Mouse (Mus musculus): ENCODE measurements around the gene Cnbd2. TPM values are rescaled to one million over a fixed set of nuclear protein-coding genes. Genes with fewer than 3 reads are reported as not detected.
A peak's percentile ranks its signal among the peaks of the same experiment; 100 is the strongest.
"Not testable (repeated sequence)": the region's sequence is repeated elsewhere in the genome, so short reads cannot be mapped to it uniquely, and the experiment has no call there.

Cnbd2 gene
- polyA plus RNA-seq, 1 experiment from 2014 or later, result 2.9 TPM

DNA sequence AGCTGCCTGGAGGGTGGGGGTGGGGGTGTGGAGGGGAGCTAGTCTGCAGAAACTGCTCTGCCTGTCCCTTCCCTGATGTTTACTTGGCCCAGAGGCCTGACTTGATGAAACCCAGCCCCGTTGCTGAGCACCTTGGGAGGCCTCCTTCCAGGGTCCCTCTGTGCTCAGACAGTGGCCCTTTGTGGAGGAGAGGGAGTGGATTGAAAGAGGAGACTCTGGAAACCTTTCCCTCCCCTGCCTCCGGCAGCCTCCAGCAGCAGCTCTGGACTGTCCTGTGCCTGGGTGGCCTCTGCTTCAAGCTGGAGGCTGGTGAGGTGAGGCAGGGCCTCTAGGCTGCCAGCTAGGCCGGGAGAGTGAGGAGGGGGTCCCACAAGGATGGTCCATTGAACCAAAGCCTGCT, 94.9 kb downstream of the Cnbd2 start:
- no peak for ATAC-seq (replicated peaks; ENCODE audit: low FRiP score)
- DNase-seq (ENCODE audit: low spot score), result no peak
- H3K4me1 ChIP-seq (replicated peaks; ENCODE audit: control insufficient read depth, insufficient read depth, low read length), result peaks cover 4% of the 10 kb centered on the region
- H3K27me3 ChIP-seq (replicated peaks; ENCODE audit: control insufficient read depth, insufficient read depth, low read length), result peaks cover 5% of the 10 kb centered on the region; the same call in 1 of the 2 replicates
- H3K9ac ChIP-seq (ENCODE audit: low read depth, low read length), result no peak overlapping the region
- H3K9me3 ChIP-seq (ENCODE audit: control insufficient read depth, low read length), result no peaks in the 10 kb centered on the region
- H3K4me2 ChIP-seq, result no peak overlapping the region
- H3K27ac ChIP-seq (ENCODE audit: low read depth, low read length), result no peak overlapping the region
- 26% methylated on average over 3 of the region's 3 CpGs for WGBS
- H3K36me3 ChIP-seq (ENCODE audit: control insufficient read depth, insufficient read depth, low read length), result no peaks in the 10 kb centered on the region
- no peak overlapping the region for H3K4me3 ChIP-seq (ENCODE audit: low read depth, low read length)

DNA sequence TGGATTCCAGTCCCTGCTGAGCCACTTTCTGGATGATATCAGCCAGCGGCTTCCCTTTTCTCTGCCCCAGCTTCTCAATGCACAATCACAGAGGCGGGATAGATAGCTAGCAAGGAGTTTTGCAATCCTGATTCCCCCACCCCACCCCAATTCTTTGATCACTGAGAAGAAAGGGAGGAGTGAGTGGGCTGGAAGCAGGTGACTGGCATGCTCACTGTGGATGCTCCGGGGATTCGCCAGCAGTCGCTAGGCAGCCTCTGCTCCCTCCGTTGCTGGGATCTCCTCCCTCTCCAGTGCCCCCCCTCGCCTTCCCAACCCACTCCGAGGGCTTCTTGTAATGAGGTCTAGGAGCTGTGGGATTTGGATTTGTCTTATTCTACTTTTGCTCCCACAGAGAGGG, 96.1 kb downstream of the Cnbd2 start:
- DNase-seq (ENCODE audit: low spot score), result no peak
- Histone ChIP-seq H3K4me2 (no peak overlapping the region; the same call in 1 of the 2 replicates), H3K4me3 (ENCODE audit: low read depth, low read length) (no peak overlapping the region), H3K36me3 (ENCODE audit: control insufficient read depth, insufficient read depth, low read length) (no peaks in the 10 kb centered on the region), H3K27ac (ENCODE audit: low read depth, low read length) (no peak overlapping the region), H3K4me1 (replicated peaks; ENCODE audit: control insufficient read depth, insufficient read depth, low read length) (peaks cover 4% of the 10 kb centered on the region), H3K27me3 (replicated peaks; ENCODE audit: control insufficient read depth, insufficient read depth, low read length) (peaks cover 5% of the 10 kb centered on the region; the same call in 1 of the 2 replicates), H3K9me3 (ENCODE audit: control insufficient read depth, low read length) (no peaks in the 10 kb centered on the region), H3K9ac (ENCODE audit: low read depth, low read length) (no peak overlapping the region)
- no peak for ATAC-seq (replicated peaks; ENCODE audit: low FRiP score)
- WGBS, result 44% methylated on average over 8 of the region's 8 CpGs

DNA sequence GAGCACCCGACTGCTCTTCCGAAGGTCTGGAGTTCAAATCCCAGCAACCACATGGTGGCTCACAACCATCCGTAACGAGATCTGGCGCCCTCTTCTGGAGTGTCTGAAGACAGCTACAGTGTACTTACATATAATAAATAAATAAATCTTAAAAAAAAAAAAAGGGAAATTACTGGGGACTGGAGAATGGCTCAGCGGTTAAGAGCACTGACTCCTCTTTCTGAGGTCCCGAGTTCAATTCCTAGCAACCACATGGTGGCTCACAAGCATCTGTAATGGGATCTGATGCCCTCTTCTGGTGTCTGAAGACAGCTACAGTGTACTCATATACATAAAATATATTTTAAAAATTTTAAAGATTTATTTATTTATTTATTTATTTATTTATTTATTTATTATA, 99.2 kb downstream of the Cnbd2 start:
- not testable (repeated sequence) for H3K4me3 ChIP-seq (ENCODE audit: low read depth, low read length); H3K4me2 ChIP-seq; H3K9me3 ChIP-seq (ENCODE audit: control insufficient read depth, low read length); H3K36me3 ChIP-seq (ENCODE audit: control insufficient read depth, insufficient read depth, low read length); H3K27ac ChIP-seq (ENCODE audit: low read depth, low read length); ATAC-seq (replicated peaks; ENCODE audit: low FRiP score); H3K4me1 ChIP-seq (replicated peaks; ENCODE audit: control insufficient read depth, insufficient read depth, low read length); H3K27me3 ChIP-seq (replicated peaks; ENCODE audit: control insufficient read depth, insufficient read depth, low read length); DNase-seq (ENCODE audit: low spot score); H3K9ac ChIP-seq (ENCODE audit: low read depth, low read length)
- 79% methylated on average over 4 of the region's 7 CpGs for WGBS

DNA sequence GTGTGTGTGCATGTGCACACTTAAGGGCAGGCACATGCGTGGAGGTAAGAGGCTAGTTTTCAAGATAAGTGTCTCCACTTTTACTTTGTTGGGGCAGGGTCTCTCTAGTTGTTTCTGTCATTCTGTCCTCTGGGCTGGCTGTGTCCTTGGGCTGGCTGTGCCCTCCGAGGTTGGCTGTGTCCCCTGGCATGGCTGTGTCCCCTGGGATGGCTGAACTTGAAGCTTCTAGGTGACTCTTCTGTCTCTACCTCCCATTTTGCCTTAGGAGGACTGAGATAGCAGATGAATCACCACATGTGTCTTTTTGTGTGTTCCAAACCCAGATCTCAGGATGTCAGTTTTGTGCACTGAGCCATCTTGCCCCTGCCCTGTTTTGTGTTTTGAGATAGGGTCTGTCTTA, 102.9 kb downstream of the Cnbd2 start:
- peaks cover 16% of the 10 kb centered on the region for H3K27me3 ChIP-seq (replicated peaks; ENCODE audit: control insufficient read depth, insufficient read depth, low read length)
- no peak overlapping the region for H3K9ac ChIP-seq (ENCODE audit: low read depth, low read length)
- DNase-seq (ENCODE audit: low spot score), result no peak
- H3K4me2 ChIP-seq, result no peak overlapping the region
- H3K9me3 ChIP-seq (ENCODE audit: control insufficient read depth, low read length), result no peaks in the 10 kb centered on the region
- 79% methylated on average over 2 of the region's 2 CpGs for WGBS
- H3K27ac ChIP-seq (ENCODE audit: low read depth, low read length), result no peak overlapping the region
- no peaks in the 10 kb centered on the region for H3K36me3 ChIP-seq (ENCODE audit: control insufficient read depth, insufficient read depth, low read length)
- ATAC-seq (replicated peaks; ENCODE audit: low FRiP score), result no peak
- no peak overlapping the region for H3K4me3 ChIP-seq (ENCODE audit: low read depth, low read length)
- H3K4me1 ChIP-seq (replicated peaks; ENCODE audit: control insufficient read depth, insufficient read depth, low read length), result no peaks in the 10 kb centered on the region

DNA sequence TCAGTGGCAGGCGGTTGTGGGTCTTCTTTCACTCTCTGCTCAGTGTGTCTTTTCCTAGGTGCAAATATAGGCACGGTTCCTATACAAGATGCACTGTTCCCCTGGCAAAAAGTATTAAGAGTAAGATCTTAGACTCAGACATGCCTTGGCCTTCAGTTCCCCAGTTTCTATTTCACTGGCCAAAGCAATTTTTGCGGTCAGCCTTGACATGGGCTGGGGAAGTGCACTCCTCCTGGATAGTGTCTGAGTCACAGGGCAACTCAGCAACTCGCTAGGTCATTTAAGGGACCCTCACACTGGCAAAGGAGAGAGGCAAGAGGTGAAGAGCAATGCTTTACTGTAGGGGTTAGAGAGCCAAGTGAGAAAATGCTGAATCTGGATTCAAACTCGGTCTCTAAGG, 103.6 kb downstream of the Cnbd2 start:
- Histone ChIP-seq H3K36me3 (ENCODE audit: control insufficient read depth, insufficient read depth, low read length) (no peaks in the 10 kb centered on the region), H3K4me2 (no peak overlapping the region), H3K27me3 (replicated peaks; ENCODE audit: control insufficient read depth, insufficient read depth, low read length) (peaks cover 23% of the 10 kb centered on the region), H3K9ac (ENCODE audit: low read depth, low read length) (no peak overlapping the region), H3K9me3 (ENCODE audit: control insufficient read depth, low read length) (no peaks in the 10 kb centered on the region), H3K4me3 (ENCODE audit: low read depth, low read length) (no peak overlapping the region), H3K4me1 (replicated peaks; ENCODE audit: control insufficient read depth, insufficient read depth, low read length) (no peaks in the 10 kb centered on the region; the same call in 1 of the 2 replicates), H3K27ac (ENCODE audit: low read depth, low read length) (no peak overlapping the region)
- DNase-seq (ENCODE audit: low spot score) (no peak), ATAC-seq (replicated peaks; ENCODE audit: low FRiP score) (no peak)
- WGBS, result 61% methylated on average over 5 of the region's 5 CpGs

DNA sequence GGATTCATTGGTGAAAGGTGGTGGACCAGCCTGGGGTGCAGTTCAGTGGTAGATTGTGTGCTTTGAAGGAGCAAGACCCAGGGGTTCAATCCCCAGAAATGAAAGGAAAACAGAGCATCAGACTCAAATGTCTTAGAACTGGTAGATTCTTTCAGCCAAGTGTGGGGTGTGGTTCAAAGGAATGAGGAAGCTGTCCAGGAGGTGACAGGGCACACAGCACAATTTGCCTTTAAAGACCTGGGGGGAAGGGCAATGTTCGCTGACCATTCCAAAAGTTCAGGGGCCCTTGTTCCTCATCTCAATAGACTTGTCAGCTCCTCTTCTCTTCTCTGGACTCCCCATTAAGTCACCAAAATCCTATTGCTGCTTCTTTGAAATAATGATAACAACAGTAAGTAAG, 105.1 kb downstream of the Cnbd2 start:
- no peaks in the 10 kb centered on the region for H3K9me3 ChIP-seq (ENCODE audit: control insufficient read depth, low read length)
- ATAC-seq (replicated peaks; ENCODE audit: low FRiP score) (no peak), DNase-seq (ENCODE audit: low spot score) (no peak)
- H3K4me3 ChIP-seq (ENCODE audit: low read depth, low read length), result no peak overlapping the region
- H3K27me3 ChIP-seq (replicated peaks; ENCODE audit: control insufficient read depth, insufficient read depth, low read length), result peaks cover 38% of the 10 kb centered on the region
- no peak overlapping the region for H3K9ac ChIP-seq (ENCODE audit: low read depth, low read length)
- H3K27ac ChIP-seq (ENCODE audit: low read depth, low read length), result no peak overlapping the region
- 40% methylated on average over 1 of the region's 1 CpGs for WGBS
- peaks cover 9% of the 10 kb centered on the region for H3K4me1 ChIP-seq (replicated peaks; ENCODE audit: control insufficient read depth, insufficient read depth, low read length)
- no peaks in the 10 kb centered on the region for H3K36me3 ChIP-seq (ENCODE audit: control insufficient read depth, insufficient read depth, low read length)
- no peak overlapping the region for H3K4me2 ChIP-seq

DNA sequence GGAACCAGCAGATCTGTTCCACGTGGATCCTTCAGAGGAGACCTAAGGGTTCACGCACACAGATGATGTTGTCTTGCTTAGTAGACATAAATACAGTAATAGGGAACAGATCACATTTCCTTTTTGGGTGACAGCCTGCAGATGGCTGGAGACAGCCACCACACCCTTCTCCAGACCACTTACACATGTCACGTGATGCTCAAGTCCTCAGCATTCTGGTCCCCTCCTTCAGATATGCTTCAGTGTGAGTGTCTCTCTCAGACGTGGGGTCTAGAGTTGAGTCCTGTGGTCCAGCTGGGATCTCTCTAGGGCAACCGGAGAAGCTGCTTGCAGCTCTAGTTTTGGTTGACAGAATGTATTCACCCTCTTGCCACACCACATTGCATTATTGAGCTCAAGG, 106.4 kb downstream of the Cnbd2 start:
- Histone ChIP-seq H3K4me1 (replicated peaks; ENCODE audit: control insufficient read depth, insufficient read depth, low read length) (peaks cover 9% of the 10 kb centered on the region), H3K4me2 (no peak overlapping the region), H3K4me3 (ENCODE audit: low read depth, low read length) (no peak overlapping the region), H3K27ac (ENCODE audit: low read depth, low read length) (no peak overlapping the region), H3K36me3 (ENCODE audit: control insufficient read depth, insufficient read depth, low read length) (no peaks in the 10 kb centered on the region), H3K9me3 (ENCODE audit: control insufficient read depth, low read length) (no peaks in the 10 kb centered on the region), H3K27me3 (replicated peaks; ENCODE audit: control insufficient read depth, insufficient read depth, low read length) (peaks cover 51% of the 10 kb centered on the region), H3K9ac (ENCODE audit: low read depth, low read length) (no peak overlapping the region)
- DNase-seq (ENCODE audit: low spot score) (no peak), ATAC-seq (replicated peaks; ENCODE audit: low FRiP score) (no peak)
- WGBS, result 68% methylated on average over 5 of the region's 5 CpGs

DNA sequence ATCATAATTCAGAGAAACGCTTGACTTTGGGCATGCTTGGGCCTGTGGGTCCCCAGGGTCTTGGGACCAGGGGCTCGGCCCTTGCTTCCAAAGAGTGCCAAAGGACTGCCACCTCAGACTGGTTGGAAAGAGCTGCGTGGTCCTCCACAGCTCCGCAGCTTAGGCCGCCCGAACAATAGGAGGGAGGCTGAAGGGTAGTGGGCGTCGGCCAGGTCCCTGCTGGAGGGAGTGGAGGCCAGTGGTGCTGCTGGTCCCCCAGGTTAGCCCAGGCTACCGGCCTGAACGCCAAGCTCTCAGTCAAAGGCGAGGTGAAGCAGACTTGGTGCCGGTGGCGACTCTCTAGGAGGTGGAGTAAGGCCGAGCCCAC, 108.2 kb downstream of the Cnbd2 start:
- Histone ChIP-seq H3K36me3 (ENCODE audit: control insufficient read depth, insufficient read depth, low read length) (no peaks in the 10 kb centered on the region), H3K27me3 (replicated peaks; ENCODE audit: control insufficient read depth, insufficient read depth, low read length) (peaks cover 67% of the 10 kb centered on the region), H3K4me3 (ENCODE audit: low read depth, low read length) (peak overlapping the region; percentile 58), H3K9ac (ENCODE audit: low read depth, low read length) (peak overlapping the region; percentile 56; the same call in 1 of the 2 replicates), H3K9me3 (ENCODE audit: control insufficient read depth, low read length) (no peaks in the 10 kb centered on the region), H3K4me2 (peak overlapping the region; percentile 92), H3K4me1 (replicated peaks; ENCODE audit: control insufficient read depth, insufficient read depth, low read length) (peaks cover 9% of the 10 kb centered on the region), H3K27ac (ENCODE audit: low read depth, low read length) (no peak overlapping the region)
- DNase-seq (ENCODE audit: low spot score) (no peak), ATAC-seq (replicated peaks; ENCODE audit: low FRiP score) (0 out of 2 replicates have a peak, but pooled peaks have one; percentile 10)
- WGBS, result 18% methylated on average over 14 of the region's 14 CpGs

DNA sequence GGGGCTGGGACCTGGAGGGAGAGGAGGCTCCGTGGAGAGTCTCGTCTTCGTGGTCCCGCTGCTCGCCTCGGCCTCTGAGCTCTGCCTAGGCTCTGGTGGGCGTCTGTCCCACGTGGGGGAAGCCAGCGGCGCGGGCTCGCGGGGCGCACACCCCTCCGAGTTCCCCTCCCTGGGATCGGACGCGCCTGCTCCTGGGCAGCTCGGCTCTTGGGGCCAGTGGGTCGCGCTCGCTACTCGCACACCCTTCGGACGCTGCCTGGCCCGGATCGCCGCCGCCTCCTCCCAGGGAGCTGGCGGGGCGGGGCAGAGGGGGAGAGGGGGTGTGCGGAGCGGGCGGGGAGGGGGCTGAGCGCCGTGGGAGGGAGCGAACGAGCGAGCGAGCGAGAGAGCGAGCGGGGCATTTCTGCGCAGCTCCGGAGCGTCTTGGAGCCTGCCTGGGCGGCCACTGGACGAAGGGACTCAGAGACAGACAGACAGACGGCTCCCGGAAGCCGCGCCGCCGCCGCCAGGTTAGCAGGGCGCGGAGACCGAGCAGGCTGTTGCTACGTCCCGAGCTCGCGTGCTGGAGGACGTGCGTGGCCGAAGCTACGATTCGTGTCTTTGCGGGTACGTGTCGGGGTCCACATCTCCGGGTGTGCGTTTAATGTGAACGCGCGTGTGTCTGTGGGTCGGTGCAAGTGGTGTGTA, 108.7 kb downstream of the Cnbd2 start, which contains the start of gene Epb41l1:
Gene Epb41l1, plus strand, starts transcription at position 216 of the 687 bp plus-strand sequence.
- H3K27ac ChIP-seq (ENCODE audit: low read depth, low read length), result no peak within 1 kb of the TSS
- H3K4me3 ChIP-seq (ENCODE audit: low read depth, low read length), result peak within 1 kb of the TSS; percentile 58
- peak within 1 kb of the TSS; percentile 92 for H3K4me2 ChIP-seq
- H3K4me1 ChIP-seq (replicated peaks; ENCODE audit: control insufficient read depth, insufficient read depth, low read length), result peaks cover 9% of the 10 kb centered on the region
- H3K9me3 ChIP-seq (ENCODE audit: control insufficient read depth, low read length), result no peaks in the 10 kb centered on the region
- ATAC-seq (replicated peaks; ENCODE audit: low FRiP score) (peak; percentile 34), DNase-seq (ENCODE audit: low spot score) (peak; percentile 64)
- no peaks in the 10 kb centered on the region for H3K36me3 ChIP-seq (ENCODE audit: control insufficient read depth, insufficient read depth, low read length)
- WGBS, result 1% methylated on average over 74 of the region's 76 CpGs
- H3K27me3 ChIP-seq (replicated peaks; ENCODE audit: control insufficient read depth, insufficient read depth, low read length), result peaks cover 67% of the 10 kb centered on the region
- peak within 1 kb of the TSS; percentile 56 for H3K9ac ChIP-seq (ENCODE audit: low read depth, low read length)
